Mouse (Mus musculus) ES-CJ7 (cell line): ENCODE data around the gene Atp6v1f.

Experiments
- DNase-seq: peaks from one replicate; pipeline ENCODE4 v3.0.0; 2011; ENCODE audit warnings: low read depth, low spot score

Atp6v1f gene

GRCm38 (mm10) chr6:29467583-29468354 lies at the start of gene Atp6v1f:
Gene Atp6v1f, plus strand, starts transcription at chr6:29467718.
- peak; percentile 99 for DNase-seq

GRCm38 (mm10) chr6:29420596-29420995 lies 46.9 kb upstream of the Atp6v1f start:
- DNase-seq: no peak

GRCm38 (mm10) chr6:29425118-29425517 lies 42.4 kb upstream of the Atp6v1f start:
- no peak for DNase-seq

GRCm38 (mm10) chr6:29426331-29426730 lies 41.2 kb upstream of the Atp6v1f start:
- no peak for DNase-seq

GRCm38 (mm10) chr6:29428171-29428570 lies 39.3 kb upstream of the Atp6v1f start:
- no peak for DNase-seq

GRCm38 (mm10) chr6:29430681-29431420 lies 36.7 kb upstream of the Atp6v1f start:
- DNase-seq: peak; percentile 27

- DNase-seq: no peak
These were observed 36.0 kb upstream of the Atp6v1f start for GRCm38 (mm10) chr6:29431473-29431872.

GRCm38 (mm10) chr6:29432156-29432555 lies 35.4 kb upstream of the Atp6v1f start:
- no peak for DNase-seq

GRCm38 (mm10) chr6:29432676-29433037 lies 34.9 kb upstream of the Atp6v1f start:
- DNase-seq: no peak

GRCm38 (mm10) chr6:29433038-29433803 lies 34.3 kb upstream of the Atp6v1f start, which contains the start of gene Flnc:
Gene Flnc, plus strand, starts transcription at chr6:29433256.
- DNase-seq: peak; percentile 23

GRCm38 (mm10) chr6:29433804-29434795 lies 33.4 kb upstream of the Atp6v1f start:
- DNase-seq: peak; percentile 56

GRCm38 (mm10) chr6:29434911-29435691 lies 32.4 kb upstream of the Atp6v1f start:
- peak; percentile 71 for DNase-seq

GRCm38 (mm10) chr6:29435940-29436451 lies 31.5 kb upstream of the Atp6v1f start:
- DNase-seq: peak; percentile 52

GRCm38 (mm10) chr6:29436461-29436934 lies 31.0 kb upstream of the Atp6v1f start:
- peak; percentile 58 for DNase-seq

GRCm38 (mm10) chr6:29439251-29439650 lies 28.3 kb upstream of the Atp6v1f start:
- no peak for DNase-seq

- no peak for DNase-seq
These were observed 27.7 kb upstream of the Atp6v1f start for GRCm38 (mm10) chr6:29439789-29440188.

GRCm38 (mm10) chr6:29444773-29445172 lies 22.7 kb upstream of the Atp6v1f start:
- peak; percentile 71 for DNase-seq

- no peak for DNase-seq
These were observed 22.2 kb upstream of the Atp6v1f start for GRCm38 (mm10) chr6:29445354-29445753.

GRCm38 (mm10) chr6:29449858-29450257 lies 17.7 kb upstream of the Atp6v1f start:
- DNase-seq: peak; percentile 93

- no peak for DNase-seq
These were observed 16.9 kb upstream of the Atp6v1f start for GRCm38 (mm10) chr6:29450667-29451066.
